Mouse (Mus musculus) layer of hippocampus, adult 9-11 months (tissue): Measurements from ENCODE around the gene Srsf5.
"Not testable (repeated sequence)": the region's sequence is repeated elsewhere in the genome, so short reads cannot be mapped to it uniquely, and the experiment has no call there.

Experiments used
- DNase-seq: peaks from one replicate; pipeline ENCODE4 v3.0.0; 2022

Srsf5 gene

DNA sequence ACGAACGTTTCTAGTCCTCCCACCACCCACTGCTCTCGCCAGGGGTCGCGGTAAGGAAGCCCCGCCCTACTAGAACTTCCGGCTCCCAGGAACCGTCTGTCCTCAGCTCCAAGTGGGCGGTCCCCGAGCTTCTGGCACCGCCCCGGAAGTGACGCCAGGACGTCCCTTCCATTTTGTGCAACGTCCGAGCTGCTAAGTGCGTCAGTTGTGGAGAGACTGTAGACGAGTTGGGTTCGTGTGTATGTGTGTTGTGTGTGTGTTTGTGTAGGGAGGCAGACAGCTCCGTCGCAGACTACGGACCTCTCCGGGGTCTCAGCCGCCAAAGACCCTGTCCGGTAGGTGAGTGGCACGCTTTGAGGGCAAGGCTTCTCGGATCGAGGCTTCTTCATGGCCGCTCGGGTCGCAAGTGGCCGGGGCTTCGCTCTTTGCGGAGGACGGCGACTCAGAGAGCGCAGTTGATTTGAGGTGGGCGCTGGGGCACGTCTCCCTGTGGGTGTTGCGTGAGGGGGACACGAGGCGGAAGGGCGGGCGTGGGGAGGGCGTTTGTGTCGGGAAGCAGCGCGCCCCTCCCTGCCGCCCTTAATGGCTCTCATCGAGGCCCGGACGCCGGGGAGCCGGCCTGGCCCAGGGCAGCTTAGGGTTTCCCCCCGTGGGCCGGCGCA, at the start of gene Srsf5:
Gene Srsf5 (plus strand): TSS at position 171 of the 662 bp plus-strand sequence.
- DNase-seq = peak; percentile 98

DNA sequence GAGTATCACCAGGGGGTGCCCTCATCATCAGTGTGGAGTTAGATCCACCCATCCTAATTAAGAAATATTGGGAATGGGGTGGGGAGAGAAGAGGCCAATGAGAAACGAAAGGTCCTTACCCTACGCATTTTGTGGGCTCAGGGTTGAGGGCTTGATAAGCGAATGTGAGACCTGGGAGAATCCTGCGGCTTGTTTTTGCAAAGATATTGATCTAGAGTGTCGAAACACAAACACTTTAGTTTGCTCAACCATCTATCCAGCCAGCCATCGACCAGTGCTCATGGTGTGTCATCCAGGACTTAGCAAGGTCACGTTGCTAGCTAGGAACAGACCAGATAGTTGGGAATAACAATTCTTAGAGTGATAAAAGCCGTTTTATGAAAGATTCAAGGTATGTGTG, 35.7 kb upstream of the Srsf5 start:
- no peak for DNase-seq

DNA sequence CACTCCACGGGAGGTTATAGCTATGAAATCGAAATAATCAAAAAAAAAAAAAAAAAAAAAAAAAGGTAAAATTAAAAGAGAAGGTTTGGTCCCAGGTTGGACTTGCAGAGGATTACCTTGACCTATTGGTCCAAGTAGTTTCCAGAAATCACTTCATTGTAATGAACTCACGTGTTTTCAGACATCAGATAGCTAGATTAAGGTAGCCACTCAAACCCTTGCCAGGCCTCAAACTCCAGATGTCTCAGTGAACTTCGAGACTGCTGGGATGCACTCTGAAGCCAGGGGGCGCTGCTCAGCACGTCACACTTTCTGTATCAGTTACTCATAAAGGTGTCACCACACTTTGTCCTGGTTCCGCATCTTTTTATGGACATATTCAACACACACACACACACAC, 27.5 kb upstream of the Srsf5 start:
- DNase-seq = no peak

DNA sequence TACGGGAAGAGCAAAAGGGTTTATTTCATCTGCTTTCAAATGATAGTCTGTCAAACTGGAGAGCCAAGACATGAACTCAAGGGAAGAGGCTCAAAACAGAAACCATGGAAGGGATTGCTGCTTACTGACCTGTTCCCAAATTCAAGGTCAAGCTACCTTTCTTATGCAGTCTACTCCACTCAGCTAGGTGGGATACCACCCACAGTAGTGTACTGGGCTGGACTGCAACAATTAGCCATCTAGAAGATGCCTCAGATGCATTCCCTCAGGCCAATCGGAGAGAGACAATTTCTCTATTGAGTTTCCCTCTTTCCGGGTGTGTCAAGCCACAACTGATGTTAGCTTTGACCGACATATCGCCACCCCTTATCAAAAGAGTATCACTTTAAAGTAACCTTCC, 24.0 kb upstream of the Srsf5 start:
- DNase-seq = no peak

GRCm38 (mm10) chr12:80922869-80923268, 22.4 kb upstream of the Srsf5 start:
- DNase-seq = no peak

- no peak for DNase-seq
Observed at GRCm38 (mm10) chr12:80923602-80924001, 21.7 kb upstream of the Srsf5 start.

GRCm38 (mm10) chr12:80924205-80924604, 21.1 kb upstream of the Srsf5 start:
- DNase-seq = peak; percentile 47

DNA sequence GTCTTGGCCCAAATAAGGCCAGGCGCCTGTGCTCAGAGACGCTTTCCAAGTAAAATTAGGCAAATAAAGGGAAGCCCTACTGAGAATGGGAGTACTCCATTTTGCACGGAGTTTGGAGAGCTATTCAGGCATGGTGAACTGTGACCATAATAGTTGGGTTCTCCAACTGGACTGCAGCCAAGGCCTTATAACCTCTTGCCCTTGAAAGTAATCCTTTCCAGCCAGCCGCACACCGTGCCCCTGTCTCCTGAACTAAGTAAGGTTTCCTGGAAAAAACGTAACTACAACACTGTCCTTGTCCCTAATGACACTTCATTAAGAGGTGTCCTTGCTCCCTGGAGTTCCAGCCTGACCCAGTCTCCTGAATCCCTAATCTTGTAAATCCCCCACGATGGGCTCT, 19.4 kb upstream of the Srsf5 start:
- DNase-seq = no peak

DNA sequence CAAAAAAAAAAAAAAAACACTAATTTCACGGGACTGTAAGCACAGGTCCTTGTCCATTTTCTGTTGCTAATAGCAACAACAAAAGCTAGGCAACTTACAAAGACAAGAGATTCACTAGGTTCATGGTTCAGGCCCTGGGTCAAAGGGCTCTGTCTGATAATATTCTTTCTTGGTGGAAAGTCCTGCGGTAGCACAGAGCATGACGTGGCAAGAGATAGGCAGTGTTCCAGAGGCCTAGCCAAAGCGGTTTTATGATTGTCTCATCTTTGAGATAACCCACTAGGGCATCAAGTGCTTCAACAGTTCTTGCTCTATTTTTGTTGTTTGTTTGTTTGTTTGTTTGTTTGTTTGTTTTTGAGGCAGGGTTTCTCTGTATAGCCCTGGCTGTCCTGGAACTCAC, 18.8 kb upstream of the Srsf5 start:
- no peak for DNase-seq

DNA sequence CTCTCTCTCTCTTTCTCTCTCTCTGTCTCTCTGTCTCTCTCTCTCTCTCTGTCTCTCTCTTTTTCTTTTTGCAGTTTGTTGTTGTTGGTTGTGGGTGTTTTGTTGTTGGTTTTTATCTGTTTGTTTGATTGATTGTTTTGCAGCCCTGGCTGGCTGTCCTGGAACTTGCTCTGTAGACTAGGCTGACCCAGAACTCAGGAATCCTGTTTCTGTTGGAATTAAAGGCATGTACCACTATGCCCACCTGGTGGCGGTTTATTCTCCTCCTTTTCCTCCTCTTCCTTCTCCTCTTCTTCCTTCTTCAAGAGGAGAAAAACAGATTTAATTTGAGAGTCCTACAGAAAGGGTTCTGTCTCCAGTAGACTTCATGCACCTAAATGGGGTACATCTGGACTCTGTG, 17.8 kb upstream of the Srsf5 start:
- no peak for DNase-seq

GRCm38 (mm10) chr12:80928881-80929280, 16.4 kb upstream of the Srsf5 start:
- no peak for DNase-seq

DNA sequence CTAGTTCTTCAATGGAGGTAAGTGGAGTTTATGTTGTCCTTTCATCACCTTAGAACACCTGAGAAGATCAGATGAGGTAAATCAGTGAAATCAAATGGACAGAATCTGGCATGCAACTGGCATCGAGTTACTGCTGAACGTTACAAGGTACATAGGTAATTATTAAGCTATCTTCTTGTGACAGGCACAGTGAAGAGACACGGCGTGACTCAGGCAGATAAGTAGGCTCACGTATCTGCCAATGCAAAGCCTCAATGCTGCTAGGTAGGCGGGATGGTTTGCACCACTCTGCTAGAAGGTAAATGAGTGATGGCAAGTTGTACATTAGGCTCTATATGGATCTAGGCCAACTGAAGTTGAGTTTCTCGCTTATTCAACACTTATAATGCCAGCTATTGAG, 15.2 kb upstream of the Srsf5 start:
- no peak for DNase-seq

GRCm38 (mm10) chr12:80931402-80932140, 13.7 kb upstream of the Srsf5 start:
- no peak for DNase-seq

- no peak for DNase-seq
Observed at GRCm38 (mm10) chr12:80932865-80933264, 12.4 kb upstream of the Srsf5 start.

DNA sequence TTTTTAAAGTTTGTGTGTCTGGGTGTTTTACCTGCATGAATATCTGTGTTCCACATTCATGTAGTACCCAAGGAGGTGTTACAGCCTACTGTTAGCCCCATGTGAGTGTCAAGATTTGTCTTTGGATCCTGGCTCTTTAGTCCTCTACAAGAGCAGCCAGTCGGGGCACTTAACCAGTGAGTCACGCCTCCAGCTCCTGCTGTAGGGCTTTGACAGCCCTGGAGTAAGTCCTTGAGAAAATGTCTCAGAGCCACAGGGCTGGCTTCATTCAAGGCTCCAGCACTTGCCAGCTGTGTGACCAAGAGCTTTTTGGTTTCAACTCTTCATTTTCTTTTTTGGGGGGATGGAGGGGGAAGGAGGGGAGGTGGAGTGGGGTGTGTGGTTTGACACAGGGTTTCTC, 8.6 kb upstream of the Srsf5 start:
- DNase-seq = no peak

DNA sequence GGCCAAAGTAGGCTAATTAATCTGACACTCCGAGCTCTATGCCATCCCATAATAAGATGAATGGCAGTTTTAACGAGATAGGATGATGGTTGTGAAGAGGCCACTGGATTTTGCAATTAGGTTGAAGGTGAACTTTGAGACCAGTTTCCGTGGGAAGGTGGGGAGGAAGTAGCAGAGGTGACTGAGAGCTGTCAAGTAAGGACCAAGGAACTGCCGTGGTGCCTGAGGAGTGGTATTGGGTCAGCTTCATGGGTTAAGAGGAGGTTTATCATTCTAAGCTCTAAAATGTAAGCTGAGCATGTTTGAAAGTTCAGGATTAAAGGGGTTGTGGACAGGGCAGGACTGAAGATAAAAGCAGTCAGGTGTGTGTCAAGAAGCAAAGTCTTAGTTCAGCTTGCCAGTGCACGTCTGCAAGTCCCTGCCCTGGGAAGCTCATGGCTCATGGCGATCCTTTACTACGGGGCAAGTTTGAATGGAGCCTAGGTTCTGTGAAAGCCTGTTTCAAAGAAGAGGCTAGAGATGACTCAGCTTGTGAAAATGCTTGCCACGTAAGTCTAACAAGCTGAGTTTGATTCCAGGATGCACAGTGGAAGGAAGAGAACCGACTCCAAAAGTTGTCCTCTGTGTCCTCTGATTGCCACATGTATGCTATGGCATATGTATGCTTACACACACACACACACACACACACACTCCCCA, 7.8 kb upstream of the Srsf5 start:
- no peak for DNase-seq

- peak; percentile 74 for DNase-seq
Observed at GRCm38 (mm10) chr12:80938642-80939041, 6.7 kb upstream of the Srsf5 start.

GRCm38 (mm10) chr12:80939165-80939564, 6.1 kb upstream of the Srsf5 start:
- DNase-seq = no peak

- DNase-seq = no peak
Observed at GRCm38 (mm10) chr12:80941886-80942285, 3.4 kb upstream of the Srsf5 start.

DNA sequence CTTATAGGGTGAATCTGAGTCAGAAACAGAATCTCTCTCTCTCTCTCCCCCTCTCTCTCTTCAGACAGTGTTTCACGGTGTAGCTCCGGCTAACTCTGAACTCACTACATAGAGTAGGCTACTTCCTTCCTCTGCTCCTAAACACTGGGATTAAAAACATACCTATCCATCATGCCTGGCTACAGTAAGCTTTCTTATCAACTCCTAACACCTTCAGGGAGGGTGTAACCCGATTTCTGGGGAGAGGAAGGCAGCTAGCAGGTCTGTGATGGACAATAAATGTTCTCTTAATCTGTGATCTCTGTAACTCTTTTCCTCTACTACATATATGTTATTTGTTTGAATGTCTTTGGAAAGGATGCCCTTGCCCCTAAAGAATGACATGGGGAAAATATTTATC, 1.9 kb upstream of the Srsf5 start:
- DNase-seq = no peak

DNA sequence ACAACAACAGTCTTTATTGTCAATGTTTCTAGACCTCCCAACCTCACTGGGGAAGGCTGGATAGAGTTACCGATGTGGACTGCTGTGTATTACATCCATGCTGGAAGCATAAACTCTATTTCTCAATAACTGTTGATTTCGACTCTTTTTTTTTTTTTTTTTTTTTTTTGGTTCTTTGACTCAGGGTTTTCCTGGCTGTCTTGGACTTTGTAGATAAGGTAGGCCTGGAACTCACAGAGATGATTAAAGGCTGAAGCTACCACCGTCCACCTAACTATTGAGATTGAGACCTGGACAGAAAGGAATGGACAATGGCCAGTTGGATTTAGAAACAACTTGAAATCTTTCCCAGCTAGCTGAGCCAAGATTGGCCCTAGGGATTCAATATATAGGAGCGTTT, 1.1 kb upstream of the Srsf5 start:
- no peak for DNase-seq

GRCm38 (mm10) chr12:80944963-80945333, 356 bp upstream of the Srsf5 start:
- DNase-seq = not testable (repeated sequence)

DNA sequence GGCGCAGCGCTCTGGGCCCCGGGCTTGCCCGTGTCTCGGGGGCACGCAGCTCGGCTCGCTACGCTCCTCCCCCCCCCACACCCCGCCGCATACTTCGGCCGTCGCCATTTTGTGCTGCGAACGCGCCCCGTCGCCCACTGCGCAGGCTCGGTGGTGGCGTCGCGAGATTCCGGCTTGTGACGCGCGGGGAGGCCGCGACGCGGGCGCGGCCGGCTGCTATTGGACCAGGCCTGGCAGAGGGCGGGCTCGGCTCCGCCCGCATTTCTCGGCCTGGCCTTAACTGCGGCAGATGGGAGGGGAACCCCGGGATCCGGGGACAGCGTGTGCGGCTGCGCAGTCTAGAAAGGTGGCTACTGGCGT, 672 bp downstream of the Srsf5 start:
- DNase-seq = peak; percentile 96

DNA sequence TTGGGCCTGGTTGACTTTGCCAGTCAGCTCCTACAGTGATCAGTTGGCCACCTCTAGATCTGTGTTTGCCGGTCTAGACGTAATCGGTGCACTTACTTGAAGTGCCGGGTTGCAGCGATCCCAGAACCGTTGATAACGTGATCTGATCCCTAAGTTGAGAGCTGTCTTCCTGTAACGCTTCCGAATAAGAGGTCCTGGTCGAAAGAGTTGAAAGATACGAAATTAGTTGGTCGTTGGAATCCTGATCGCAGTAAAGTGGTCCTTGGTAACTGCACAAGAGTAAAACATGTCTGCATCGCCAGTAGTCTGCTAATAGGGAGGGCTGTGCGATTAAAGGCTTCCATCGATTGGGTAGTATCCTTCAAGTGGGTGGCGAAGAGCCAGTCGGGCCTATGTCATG, 2.9 kb downstream of the Srsf5 start:
- no peak for DNase-seq
